Mouse (Mus musculus) urinary bladder, postnatal 4 days (tissue): Measurements from ENCODE around the gene Sema7a.

Experiments used
- DNase-seq, 2 experiments: peaks; one replicate each; pipeline ENCODE4 v3.0.0; 2021 to 2022; ENCODE audit warnings: low spot score in 2 of 2

Gene Sema7a

GRCm38 (mm10) chr9:58011027-58011426 is 71.1 kb downstream of the Sema7a start:
- DNase-seq, result no peak

GRCm38 (mm10) chr9:58011552-58011951 is 71.6 kb downstream of the Sema7a start:
- DNase-seq, result no peak
